Mouse (Mus musculus): Measurements from ENCODE around the gene Ankrd26. TPM values are rescaled to one million over a fixed set of nuclear protein-coding genes. Genes with fewer than 3 reads are reported as not detected.
A peak's percentile ranks its signal among the peaks of the same experiment; 100 is the strongest.
"Not testable (repeated sequence)": the region's sequence is repeated elsewhere in the genome, so short reads cannot be mapped to it uniquely, and the experiment has no call there.

Gene Ankrd26
- total and polyA plus RNA-seq, 2 experiments from 2014 or later: 8.2 to 15.3 TPM

DNA sequence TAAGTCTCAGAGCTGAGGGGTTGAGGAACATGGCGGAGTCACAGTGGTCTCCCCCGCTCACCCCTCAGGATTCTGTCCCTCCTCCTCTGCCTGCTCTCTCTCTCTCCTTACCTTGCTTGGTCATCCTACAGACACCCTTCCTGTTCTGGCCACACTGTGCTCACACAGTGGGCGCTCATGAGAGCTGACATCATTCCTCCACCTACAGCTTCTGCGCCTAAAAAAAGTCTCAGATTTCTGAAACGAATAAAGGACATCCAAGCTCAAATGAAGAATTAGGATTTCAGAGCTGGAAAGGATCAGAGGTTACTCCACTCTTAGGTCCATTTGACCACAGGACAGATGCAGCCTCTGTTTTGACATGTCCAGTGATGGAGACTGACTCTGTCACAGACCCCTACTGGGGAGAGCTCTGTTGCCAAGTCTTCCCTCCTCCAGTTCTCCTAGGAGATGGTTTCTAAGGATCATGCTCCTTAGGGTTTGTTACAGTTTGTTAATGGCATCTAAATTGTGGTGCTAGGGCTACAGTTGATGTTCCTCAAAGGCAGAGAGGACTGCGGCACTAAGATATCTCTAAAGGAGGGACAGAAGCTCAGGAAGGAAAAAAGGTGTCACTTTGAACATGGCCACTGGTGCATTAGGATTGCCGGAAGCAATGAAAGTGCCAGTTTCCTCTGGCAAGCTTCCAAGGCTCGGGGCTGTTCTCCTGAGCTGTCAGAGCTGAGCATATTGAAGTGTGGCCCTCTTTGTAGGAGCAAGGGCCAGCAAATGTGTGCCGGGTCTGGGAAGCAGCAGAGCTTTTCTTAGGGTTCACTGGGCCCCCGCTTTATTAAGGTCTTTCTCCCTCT is 33.0 kb upstream of the Ankrd26 start:
- DNase-seq (ENCODE audit: low spot score) (peak; percentile 51), ATAC-seq (ENCODE audit: low FRiP score) (no peak)
- Histone ChIP-seq H3K9ac (replicated peaks; ENCODE audit: low read length, poor library complexity, severe bottlenecking) (no peak overlapping the region), H3K4me3 (ENCODE audit: low read depth, low read length) (no peak overlapping the region), H3K4me1 (ENCODE audit: insufficient read depth, low read length) (no peaks in the 10 kb centered on the region), H3K4me2 (ENCODE audit: low read depth, low read length, poor library complexity, severe bottlenecking) (no peak overlapping the region), H3K36me3 (ENCODE audit: insufficient read depth, low read length) (peaks cover 33% of the 10 kb centered on the region), H3K9me3 (ENCODE audit: low read length) (no peaks in the 10 kb centered on the region), H3K27ac (ENCODE audit: low read depth, low read length) (no peak overlapping the region), H3K27me3 (ENCODE audit: insufficient read depth, low read length) (no peaks in the 10 kb centered on the region)
- WGBS: 76% methylated on average over 10 of the region's 10 CpGs
- no peak for TF ChIP-seq CTCF (IDR thresholded peaks at IDR 0.05)

- DNase-seq (ENCODE audit: low spot score) (no peak), ATAC-seq (ENCODE audit: low FRiP score) (no peak)
- H3K27ac ChIP-seq (ENCODE audit: low read depth, low read length): no peak overlapping the region
- H3K4me1 ChIP-seq (ENCODE audit: insufficient read depth, low read length): no peaks in the 10 kb centered on the region
- H3K27me3 ChIP-seq (ENCODE audit: insufficient read depth, low read length): no peaks in the 10 kb centered on the region
- peaks cover 31% of the 10 kb centered on the region for H3K36me3 ChIP-seq (ENCODE audit: insufficient read depth, low read length)
- H3K4me2 ChIP-seq (ENCODE audit: low read depth, low read length, poor library complexity, severe bottlenecking): peak overlapping the region; percentile 42
- H3K9me3 ChIP-seq (ENCODE audit: low read length): no peaks in the 10 kb centered on the region
- no peak for TF ChIP-seq CTCF (IDR thresholded peaks at IDR 0.05)
- no peak overlapping the region for H3K9ac ChIP-seq (replicated peaks; ENCODE audit: low read length, poor library complexity, severe bottlenecking)
- H3K4me3 ChIP-seq (ENCODE audit: low read depth, low read length): peak overlapping the region; percentile 19; the same call in 1 of the 2 replicates
- 44% methylated on average over 10 of the region's 10 CpGs for WGBS
Observed at GRCm38 (mm10) chr6:118594070-118594469, 32.0 kb upstream of the Ankrd26 start.

GRCm38 (mm10) chr6:118593377-118594061 is 31.5 kb upstream of the Ankrd26 start:
- Histone ChIP-seq H3K4me1 (ENCODE audit: insufficient read depth, low read length) (no peaks in the 10 kb centered on the region), H3K27ac (ENCODE audit: low read depth, low read length) (no peak overlapping the region), H3K36me3 (ENCODE audit: insufficient read depth, low read length) (peaks cover 25% of the 10 kb centered on the region), H3K4me2 (ENCODE audit: low read depth, low read length, poor library complexity, severe bottlenecking) (peak overlapping the region; percentile 42), H3K9ac (replicated peaks; ENCODE audit: low read length, poor library complexity, severe bottlenecking) (no peak overlapping the region), H3K27me3 (ENCODE audit: insufficient read depth, low read length) (no peaks in the 10 kb centered on the region), H3K9me3 (ENCODE audit: low read length) (no peaks in the 10 kb centered on the region), H3K4me3 (ENCODE audit: low read depth, low read length) (peak overlapping the region; percentile 19; the same call in 1 of the 2 replicates)
- WGBS: 5% methylated on average over 33 of the region's 34 CpGs
- TF ChIP-seq CTCF (IDR thresholded peaks at IDR 0.05): peak; percentile 21; the same call in 1 of the 2 replicates
- ATAC-seq (ENCODE audit: low FRiP score) (peak; percentile 54), DNase-seq (ENCODE audit: low spot score) (peak; percentile 9)

DNA sequence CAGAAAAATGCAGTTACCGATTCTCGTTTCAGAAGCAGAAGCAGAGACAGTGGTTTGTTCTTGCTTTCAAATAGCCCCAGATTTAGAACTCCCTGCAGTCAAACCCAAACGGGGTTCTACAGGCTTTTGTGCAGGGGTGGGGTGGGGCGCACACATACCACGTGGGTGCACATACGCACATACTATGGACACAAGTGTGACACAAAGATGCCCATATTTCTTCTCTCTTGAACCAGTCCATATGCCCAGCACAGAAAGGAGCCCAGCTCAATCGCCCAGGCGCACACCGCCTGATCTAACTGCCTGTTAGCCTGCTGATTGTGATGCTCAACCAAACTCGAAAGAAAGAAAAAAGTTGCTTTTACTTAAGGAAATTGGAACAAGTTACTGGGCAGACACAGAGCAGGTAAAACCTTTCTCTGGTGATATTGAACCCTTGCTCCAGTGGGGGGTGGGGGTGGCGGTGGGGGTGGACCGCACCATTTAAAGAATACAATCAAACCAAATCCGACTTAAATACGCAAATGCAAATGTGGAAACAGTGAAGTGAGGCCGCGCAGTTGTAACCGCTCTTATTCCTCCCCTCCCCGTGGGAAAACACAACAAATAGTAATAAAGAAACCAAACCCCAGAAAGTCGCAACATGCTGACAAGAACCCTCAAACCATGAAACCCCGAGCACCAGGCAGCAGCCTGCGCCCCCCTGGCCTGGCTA is 30.8 kb upstream of the Ankrd26 start:
- H3K4me3 ChIP-seq (ENCODE audit: low read depth, low read length): peak overlapping the region; percentile 19; the same call in 1 of the 2 replicates
- H3K9ac ChIP-seq (replicated peaks; ENCODE audit: low read length, poor library complexity, severe bottlenecking): no peak overlapping the region
- ATAC-seq (ENCODE audit: low FRiP score): 0 out of 2 replicates have a peak, but pooled peaks have one; percentile 11
- no peak for DNase-seq (ENCODE audit: low spot score)
- no peaks in the 10 kb centered on the region for H3K27me3 ChIP-seq (ENCODE audit: insufficient read depth, low read length)
- no peaks in the 10 kb centered on the region for H3K4me1 ChIP-seq (ENCODE audit: insufficient read depth, low read length)
- peaks cover 18% of the 10 kb centered on the region for H3K36me3 ChIP-seq (ENCODE audit: insufficient read depth, low read length)
- TF ChIP-seq CTCF (IDR thresholded peaks at IDR 0.05): no peak
- no peaks in the 10 kb centered on the region for H3K9me3 ChIP-seq (ENCODE audit: low read length)
- H3K4me2 ChIP-seq (ENCODE audit: low read depth, low read length, poor library complexity, severe bottlenecking): peak overlapping the region; percentile 42
- no peak overlapping the region for H3K27ac ChIP-seq (ENCODE audit: low read depth, low read length)
- 26% methylated on average over 21 of the region's 21 CpGs for WGBS

DNA sequence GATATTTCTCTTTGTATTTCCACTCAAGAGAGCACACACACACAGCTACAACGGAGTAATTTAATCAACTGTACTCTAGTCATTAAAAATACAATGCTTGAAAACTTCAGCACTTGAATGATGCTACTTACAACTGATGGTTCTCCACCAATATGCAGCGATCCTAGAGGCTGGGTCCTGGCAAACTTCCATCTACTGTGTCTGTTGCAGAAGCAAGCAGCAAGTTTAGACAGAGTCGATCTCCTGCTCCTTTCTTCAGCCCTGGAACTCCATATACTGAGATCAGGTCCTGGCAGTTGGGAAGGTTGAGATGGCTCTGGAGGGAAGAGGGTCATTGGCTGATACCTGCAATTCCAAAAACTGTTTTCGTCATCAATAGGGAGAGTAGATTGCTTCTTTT is 16.7 kb upstream of the Ankrd26 start:
- 88% methylated on average over 4 of the region's 4 CpGs for WGBS
- not testable (repeated sequence) for H3K27ac ChIP-seq (ENCODE audit: low read depth, low read length); H3K27me3 ChIP-seq (ENCODE audit: insufficient read depth, low read length); H3K9ac ChIP-seq (replicated peaks; ENCODE audit: low read length, poor library complexity, severe bottlenecking); H3K9me3 ChIP-seq (ENCODE audit: low read length); DNase-seq (ENCODE audit: low spot score); H3K4me3 ChIP-seq (ENCODE audit: low read depth, low read length); H3K4me1 ChIP-seq (ENCODE audit: insufficient read depth, low read length); H3K4me2 ChIP-seq (ENCODE audit: low read depth, low read length, poor library complexity, severe bottlenecking); ATAC-seq (ENCODE audit: low FRiP score); H3K36me3 ChIP-seq (ENCODE audit: insufficient read depth, low read length)

Measured in midbrain, postnatal 0 days (tissue).